Mouse (Mus musculus): ENCODE measurements at regions not wholly inside any gene's neighbourhood (a gene's known extent, or its start where the extent isn't known, plus 50 kb on each side); places are given as distances from the start of the nearest gene placed in this dataset.

DNA sequence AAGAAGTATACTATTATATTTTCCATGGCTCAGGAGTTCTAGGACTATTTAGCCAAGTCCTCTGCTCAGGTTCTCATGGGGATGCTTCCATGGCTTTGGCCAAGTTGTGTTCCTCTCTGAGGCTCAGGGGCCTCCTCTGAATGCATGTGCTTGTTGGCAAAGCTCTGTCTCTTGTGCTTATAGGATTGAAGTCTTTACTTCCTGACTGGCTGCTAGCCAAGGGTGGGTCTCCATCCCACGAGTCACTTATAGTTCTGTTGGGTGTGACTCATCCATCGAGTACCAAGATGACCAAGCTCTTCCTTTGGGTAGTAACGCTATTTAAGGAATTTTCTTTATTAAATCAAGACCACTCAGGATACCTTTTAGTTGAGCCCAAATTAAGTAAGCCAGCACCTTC, 1672.8 kb upstream of the 5930422O12Rik start:
- no peak overlapping the region for H3K4me2 ChIP-seq (ENCODE audit: low read length)
- H3K4me3 ChIP-seq (replicated peaks; ENCODE audit: low read depth, low read length): no peak overlapping the region
- H3K9me3 ChIP-seq (ENCODE audit: control insufficient read depth, low read length): no peaks in the 10 kb centered on the region
- no peak for DNase-seq
- no peak for ATAC-seq (ENCODE audit: low FRiP score, low TSS enrichment)
- no peak overlapping the region for H3K27ac ChIP-seq (replicated peaks; ENCODE audit: low read depth, low read length)
- H3K9ac ChIP-seq (replicated peaks; ENCODE audit: low read length): no peak overlapping the region
- no peaks in the 10 kb centered on the region for H3K36me3 ChIP-seq (ENCODE audit: control insufficient read depth, insufficient read depth, low read length)
- WGBS: 87% methylated on average over 3 of the region's 3 CpGs
- no peaks in the 10 kb centered on the region; the same call in 1 of the 2 replicates for H3K4me1 ChIP-seq (ENCODE audit: control insufficient read depth, insufficient read depth, low read length)
- no peaks in the 10 kb centered on the region for H3K27me3 ChIP-seq (ENCODE audit: control insufficient read depth, insufficient read depth, low read length)

DNA sequence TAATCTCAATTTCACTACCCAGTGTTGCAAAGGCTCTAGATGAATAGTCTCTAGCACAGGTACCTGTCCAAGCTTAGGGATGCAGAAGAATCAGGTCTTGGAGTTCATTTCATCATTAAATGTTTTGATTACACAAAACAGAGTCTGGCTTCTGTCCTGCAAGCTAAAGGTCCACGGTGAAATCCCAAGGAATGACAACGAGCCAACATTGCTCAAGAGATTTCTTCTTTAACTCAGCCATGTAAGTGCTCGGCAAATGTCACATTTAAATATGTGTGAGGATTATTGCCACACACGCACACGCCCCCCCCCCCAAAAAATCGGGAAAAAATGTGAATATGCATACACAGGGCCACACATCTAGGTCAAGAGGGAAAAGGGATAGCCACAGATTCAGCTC, 1666.4 kb upstream of the 5930422O12Rik start:
- Histone ChIP-seq H3K27me3 (ENCODE audit: control insufficient read depth, insufficient read depth, low read length) (no peaks in the 10 kb centered on the region), H3K4me1 (ENCODE audit: control insufficient read depth, insufficient read depth, low read length) (no peaks in the 10 kb centered on the region), H3K9ac (replicated peaks; ENCODE audit: low read length) (no peak overlapping the region), H3K27ac (replicated peaks; ENCODE audit: low read depth, low read length) (no peak overlapping the region), H3K4me3 (replicated peaks; ENCODE audit: low read depth, low read length) (no peak overlapping the region), H3K4me2 (ENCODE audit: low read length) (no peak overlapping the region), H3K36me3 (ENCODE audit: control insufficient read depth, insufficient read depth, low read length) (no peaks in the 10 kb centered on the region), H3K9me3 (ENCODE audit: control insufficient read depth, low read length) (no peaks in the 10 kb centered on the region)
- 85% methylated on average over 6 of the region's 6 CpGs for WGBS
- no peak for DNase-seq
- ATAC-seq (ENCODE audit: low FRiP score, low TSS enrichment): no peak

All from midbrain, embryonic 14.5 days (tissue).